Mouse (Mus musculus): ENCODE measurements around the gene Gm9008.
"Not testable (repeated sequence)": the region's sequence is repeated elsewhere in the genome, so short reads cannot be mapped to it uniquely, and the experiment has no call there.

Gene Gm9008

GRCm38 (mm10) chr6:76497054-76497835, at the start of gene Gm9008:
Gm9008 (minus strand) TSS chr6:76497784.
- not testable (repeated sequence) for DNase-seq (ENCODE audit: low spot score)

GRCm38 (mm10) chr6:76521975-76522641, 24.5 kb upstream of the Gm9008 start:
- no peak for DNase-seq (ENCODE audit: low spot score)

GRCm38 (mm10) chr6:76510200-76510599, 12.6 kb upstream of the Gm9008 start:
- DNase-seq (ENCODE audit: low spot score): no peak

GRCm38 (mm10) chr6:76496335-76496734, 1.2 kb downstream of the Gm9008 start:
- not testable (repeated sequence) for DNase-seq (ENCODE audit: low spot score)

GRCm38 (mm10) chr6:76468194-76468593, 29.4 kb downstream of the Gm9008 start:
- DNase-seq (ENCODE audit: low spot score): no peak

Measured in left cerebral cortex, adult 11 months (tissue).